Mouse (Mus musculus): ENCODE results near the gene Dad1. TPM values are rescaled to one million over a fixed set of nuclear protein-coding genes. Genes with fewer than 3 reads are reported as not detected.

The Dad1 gene
- polyA plus RNA-seq, 1 experiment from 2014 or later, result 291 TPM

GRCm38 (mm10) chr14:54195838-54196423 lies 58.0 kb downstream of the Dad1 start:
- Histone ChIP-seq H3K27ac (replicated peaks) (no peak overlapping the region), H3K27me3 (no peaks in the 10 kb centered on the region), H3K9me3 (no peaks in the 10 kb centered on the region), H3K9ac (replicated peaks) (no peak overlapping the region), H3K36me3 (no peaks in the 10 kb centered on the region), H3K4me2 (replicated peaks) (no peak overlapping the region), H3K4me1 (peaks cover 11% of the 10 kb centered on the region), H3K4me3 (no peak overlapping the region)
- WGBS, result 84% methylated on average over 6 of the region's 6 CpGs
- no peak for ATAC-seq (replicated peaks)

DNA sequence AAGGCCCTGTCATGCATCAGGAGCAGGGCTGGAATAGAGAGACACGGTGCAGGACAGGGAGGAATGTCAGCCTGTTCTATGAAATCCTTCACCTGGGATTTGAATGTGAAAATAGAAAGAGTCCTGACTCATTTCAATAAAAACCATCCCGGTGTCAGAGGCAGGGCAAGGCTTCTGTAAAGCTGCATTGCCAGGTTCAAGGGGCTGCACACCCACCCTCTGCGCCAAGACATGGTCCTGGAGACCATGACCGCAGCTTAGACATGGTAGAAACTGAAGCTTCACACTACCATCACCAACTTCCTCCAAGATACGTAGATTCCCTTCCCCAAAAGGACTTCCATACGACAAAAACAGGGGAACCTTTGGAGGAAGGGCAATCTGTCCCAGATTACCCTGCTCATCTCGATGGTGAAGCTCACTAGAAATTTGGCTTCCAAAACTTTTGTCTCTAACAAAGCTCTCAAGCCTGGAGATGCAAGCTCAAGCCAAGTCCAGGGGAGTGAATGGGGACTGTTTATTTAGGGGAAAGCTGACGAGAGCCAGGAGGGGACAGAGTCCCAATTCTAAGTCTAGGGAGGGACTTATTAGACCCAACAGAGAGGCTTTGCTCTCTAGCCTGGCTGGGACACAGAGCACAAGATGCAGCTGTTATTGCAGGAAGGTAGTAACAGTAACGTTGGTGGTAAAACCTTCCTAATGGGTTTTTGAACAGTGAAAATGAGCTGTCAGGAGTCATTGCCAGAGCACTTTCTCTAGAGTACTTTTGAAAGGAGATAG lies 60.4 kb downstream of the Dad1 start:
- peaks cover 11% of the 10 kb centered on the region for H3K4me1 ChIP-seq
- no peaks in the 10 kb centered on the region for H3K9me3 ChIP-seq
- H3K36me3 ChIP-seq, result no peaks in the 10 kb centered on the region
- no peak overlapping the region for H3K4me3 ChIP-seq
- no peak overlapping the region for H3K27ac ChIP-seq (replicated peaks)
- no peak overlapping the region for H3K9ac ChIP-seq (replicated peaks)
- no peaks in the 10 kb centered on the region for H3K27me3 ChIP-seq
- H3K4me2 ChIP-seq (replicated peaks), result no peak overlapping the region
- WGBS, result 87% methylated on average over 9 of the region's 9 CpGs
- ATAC-seq (replicated peaks), result no peak

DNA sequence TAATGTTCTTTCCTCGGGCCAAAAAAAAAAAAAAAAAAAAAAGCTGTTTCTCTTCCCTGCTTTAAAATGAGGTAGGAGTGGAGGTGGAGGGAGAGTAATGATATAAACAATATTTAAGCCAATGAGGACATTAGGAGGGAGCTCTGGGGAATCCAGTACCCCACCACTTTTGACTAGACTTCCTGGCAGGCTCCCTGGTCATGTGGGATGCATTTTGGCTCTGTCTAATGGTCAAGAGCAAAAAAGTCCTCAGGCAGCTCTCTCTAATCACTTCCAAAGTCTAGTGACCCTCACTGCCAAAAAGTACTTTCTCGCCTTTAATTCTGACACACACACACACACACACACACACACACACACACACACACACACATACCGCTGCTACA lies 61.4 kb downstream of the Dad1 start:
- H3K27me3 ChIP-seq, result no peaks in the 10 kb centered on the region
- 46% methylated on average over 3 of the region's 3 CpGs for WGBS
- H3K27ac ChIP-seq (replicated peaks), result no peak overlapping the region
- H3K9ac ChIP-seq (replicated peaks), result no peak overlapping the region
- H3K4me3 ChIP-seq, result no peak overlapping the region
- ATAC-seq (replicated peaks), result 0 out of 2 replicates have a peak, but pooled peaks have one; percentile 29
- no peaks in the 10 kb centered on the region for H3K36me3 ChIP-seq
- H3K4me2 ChIP-seq (replicated peaks), result no peak overlapping the region
- no peaks in the 10 kb centered on the region for H3K9me3 ChIP-seq
- H3K4me1 ChIP-seq, result peaks cover 11% of the 10 kb centered on the region

DNA sequence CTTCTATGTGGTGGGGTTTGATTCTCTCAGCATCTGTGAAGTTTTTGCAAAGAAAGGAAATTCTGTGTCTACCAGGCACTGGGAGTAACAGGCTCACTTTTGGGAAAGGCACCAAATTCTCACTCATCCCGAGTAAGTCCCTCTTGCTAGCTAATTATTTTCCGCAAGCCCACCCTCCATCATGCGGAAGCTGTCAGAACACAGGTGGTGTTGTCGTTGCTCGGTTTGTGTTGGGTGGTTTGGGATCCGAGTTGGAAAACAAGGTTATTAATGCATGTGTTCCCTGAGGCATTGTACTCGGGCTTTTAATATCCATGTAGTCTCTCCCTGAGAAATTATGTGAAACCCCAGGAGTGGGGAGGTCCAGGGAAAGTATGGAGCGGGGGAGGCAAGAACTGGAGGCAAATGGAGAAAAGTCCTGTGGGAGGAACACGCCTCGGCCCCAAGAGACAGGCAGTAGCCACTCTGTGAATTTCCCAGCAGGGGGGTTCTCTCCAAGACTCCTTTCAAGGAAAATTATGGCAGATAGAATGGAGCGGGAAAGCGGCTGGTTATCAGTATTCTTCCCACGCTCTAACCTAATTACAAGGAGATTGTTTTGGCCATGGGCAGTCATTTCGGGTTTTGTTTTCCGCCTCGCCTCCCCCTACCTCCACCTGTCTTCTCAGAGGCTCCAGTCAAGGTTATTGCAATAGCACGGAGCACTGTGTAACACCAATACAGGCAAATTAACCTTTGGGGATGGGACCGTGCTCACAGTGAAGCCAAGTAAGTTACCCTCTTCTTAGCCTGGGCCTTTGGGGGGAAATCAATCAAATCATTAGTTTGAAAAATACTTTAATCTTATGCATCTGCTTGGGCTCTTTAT lies 62.1 kb downstream of the Dad1 start:
- H3K4me2 ChIP-seq (replicated peaks), result no peak overlapping the region; the same call in 1 of the 2 replicates
- H3K27me3 ChIP-seq, result no peaks in the 10 kb centered on the region
- H3K36me3 ChIP-seq, result no peaks in the 10 kb centered on the region
- no peaks in the 10 kb centered on the region for H3K9me3 ChIP-seq
- H3K27ac ChIP-seq (replicated peaks), result no peak overlapping the region
- peaks cover 11% of the 10 kb centered on the region for H3K4me1 ChIP-seq
- no peak overlapping the region for H3K4me3 ChIP-seq
- WGBS, result 30% methylated on average over 18 of the region's 18 CpGs
- ATAC-seq (replicated peaks), result peak; percentile 57; the same call in 1 of the 2 replicates
- H3K9ac ChIP-seq (replicated peaks), result no peak overlapping the region

DNA sequence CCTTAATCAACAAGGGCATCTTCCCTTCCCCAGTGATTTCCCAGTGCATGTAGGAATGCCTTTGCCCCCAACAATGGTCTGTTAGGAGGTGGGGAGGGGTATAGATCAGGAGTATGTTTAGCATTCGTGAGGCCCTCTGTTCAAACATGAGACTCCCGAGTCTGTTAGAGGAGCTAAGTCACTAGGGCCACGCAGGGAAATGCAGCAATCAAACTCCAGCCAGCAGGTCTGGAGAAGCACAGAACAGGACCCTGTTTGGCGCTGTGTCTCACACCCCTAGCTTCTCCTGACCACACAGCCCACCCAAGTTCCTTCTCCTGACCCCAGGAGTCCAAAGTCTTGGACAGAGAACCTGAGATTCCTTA lies 62.9 kb downstream of the Dad1 start:
- Histone ChIP-seq H3K4me1 (peaks cover 11% of the 10 kb centered on the region), H3K9me3 (no peaks in the 10 kb centered on the region), H3K27me3 (no peaks in the 10 kb centered on the region), H3K9ac (replicated peaks) (no peak overlapping the region), H3K4me3 (no peak overlapping the region), H3K27ac (replicated peaks) (no peak overlapping the region), H3K4me2 (replicated peaks) (no peak overlapping the region), H3K36me3 (no peaks in the 10 kb centered on the region)
- no peak for ATAC-seq (replicated peaks)
- 63% methylated on average over 4 of the region's 4 CpGs for WGBS

- Histone ChIP-seq H3K27me3 (no peaks in the 10 kb centered on the region), H3K4me2 (replicated peaks) (no peak overlapping the region), H3K9ac (replicated peaks) (no peak overlapping the region), H3K9me3 (no peaks in the 10 kb centered on the region), H3K4me3 (no peak overlapping the region), H3K36me3 (no peaks in the 10 kb centered on the region), H3K4me1 (peaks cover 11% of the 10 kb centered on the region), H3K27ac (replicated peaks) (no peak overlapping the region)
- no peak for ATAC-seq (replicated peaks)
- 32% methylated on average over 7 of the region's 7 CpGs for WGBS
Observed at GRCm38 (mm10) chr14:54190305-54191025, 63.4 kb downstream of the Dad1 start.

DNA sequence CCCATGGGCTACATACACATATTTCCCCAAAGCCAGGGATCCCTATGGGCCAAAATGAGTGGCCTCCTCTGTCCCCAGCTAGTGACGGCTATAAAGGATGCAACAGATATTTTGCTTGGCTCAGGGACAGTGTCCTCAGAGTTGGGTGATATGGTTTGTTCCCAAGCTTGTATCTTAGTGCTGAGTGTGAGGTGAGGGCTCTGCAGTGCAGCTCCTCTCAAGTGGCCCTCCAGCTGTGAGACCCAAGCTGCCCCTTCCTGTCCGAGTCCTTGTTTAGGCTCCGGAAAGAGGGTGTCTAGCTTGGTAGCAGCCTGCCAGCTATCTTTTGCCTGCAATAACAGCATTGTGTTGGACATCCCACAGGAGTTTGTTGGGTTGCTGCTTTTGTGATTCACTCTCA lies 64.6 kb downstream of the Dad1 start:
- no peaks in the 10 kb centered on the region for H3K9me3 ChIP-seq
- ATAC-seq (replicated peaks), result no peak
- 80% methylated on average over 3 of the region's 3 CpGs for WGBS
- H3K4me2 ChIP-seq (replicated peaks), result no peak overlapping the region
- H3K4me3 ChIP-seq, result no peak overlapping the region
- H3K36me3 ChIP-seq, result no peaks in the 10 kb centered on the region
- H3K9ac ChIP-seq (replicated peaks), result no peak overlapping the region
- no peaks in the 10 kb centered on the region for H3K27me3 ChIP-seq
- peaks cover 11% of the 10 kb centered on the region for H3K4me1 ChIP-seq
- H3K27ac ChIP-seq (replicated peaks), result no peak overlapping the region

DNA sequence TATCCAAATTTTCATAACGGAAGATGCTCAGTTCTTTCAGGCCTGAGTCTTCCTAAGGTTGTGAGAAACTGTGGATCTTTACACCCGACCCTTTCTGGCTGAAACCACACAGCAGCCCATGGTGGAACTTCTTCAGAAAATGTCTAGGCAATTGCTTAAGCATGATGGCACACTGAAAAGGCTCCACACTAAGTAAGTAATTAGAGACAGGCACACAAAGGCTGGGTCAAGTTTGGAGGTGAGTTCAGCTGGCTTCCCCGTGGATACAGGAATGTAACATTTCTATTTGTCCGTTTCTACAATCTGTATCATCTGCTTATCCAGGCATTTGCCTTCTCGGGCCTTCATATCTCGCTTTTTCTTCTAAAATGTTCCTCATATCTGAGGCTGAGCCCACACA lies 66.7 kb downstream of the Dad1 start:
- no peak overlapping the region for H3K9ac ChIP-seq (replicated peaks)
- H3K4me2 ChIP-seq (replicated peaks), result no peak overlapping the region
- H3K27me3 ChIP-seq, result no peaks in the 10 kb centered on the region
- no peak for ATAC-seq (replicated peaks)
- H3K36me3 ChIP-seq, result no peaks in the 10 kb centered on the region
- peaks cover 21% of the 10 kb centered on the region for H3K4me1 ChIP-seq
- no peak overlapping the region for H3K27ac ChIP-seq (replicated peaks)
- no peak overlapping the region for H3K4me3 ChIP-seq
- WGBS, result 39% methylated on average over 6 of the region's 6 CpGs
- no peaks in the 10 kb centered on the region for H3K9me3 ChIP-seq

Other genes starting within 250 kb of the Dad1 start
- gene Abhd4, start 84 bp upstream of the Dad1 start, polyA plus RNA-seq (2015; fragmentation: Nextera tagmentation; extraction: Ambion mirVana), result 47.7 and 53.9 TPM in 2 replicates
- not detected in 2 replicates for gene Olfr49, start 30.8 kb upstream of the Dad1 start, polyA plus RNA-seq (2015; fragmentation: Nextera tagmentation; extraction: Ambion mirVana)
- 47.9 and 48.1 TPM in 2 replicates for gene Oxa1l, start 106.7 kb upstream of the Dad1 start, polyA plus RNA-seq (2015; fragmentation: Nextera tagmentation; extraction: Ambion mirVana)
- gene Slc7a7, start 163.7 kb upstream of the Dad1 start, polyA plus RNA-seq (2015; fragmentation: Nextera tagmentation; extraction: Ambion mirVana), result 5.0 and 5.2 TPM in 2 replicates
- gene Mrpl52, start 172.8 kb upstream of the Dad1 start, polyA plus RNA-seq (2015; fragmentation: Nextera tagmentation; extraction: Ambion mirVana), result 269 and 282 TPM in 2 replicates
- 60.3 and 61.7 TPM in 2 replicates for gene Mmp14, start 177.5 kb upstream of the Dad1 start, polyA plus RNA-seq (2015; fragmentation: Nextera tagmentation; extraction: Ambion mirVana)
- gene Lrp10, start 210.0 kb upstream of the Dad1 start, polyA plus RNA-seq (2015; fragmentation: Nextera tagmentation; extraction: Ambion mirVana), result 32.5 and 33.9 TPM in 2 replicates
- 22.9 and 23.8 TPM in 2 replicates for gene Rem2, start 222.0 kb upstream of the Dad1 start, polyA plus RNA-seq (2015; fragmentation: Nextera tagmentation; extraction: Ambion mirVana)